Mouse (Mus musculus) adrenal gland, adult (tissue): ENCODE results near the gene Hes3.
A peak's percentile ranks its signal among the peaks of the same experiment; 100 is the strongest.

Source experiments
- DNase-seq, 2 experiments: peaks; one replicate each; pipeline ENCODE4 v3.0.0; 2022 to 2023; ENCODE audit warnings: low spot score in 1 of 2; ENCODE audit not compliant: inconsistent age in 2 of 2

The Hes3 gene

GRCm38 (mm10) chr4:152291562-152291961 lies at the start of gene Hes3:
TSS of gene Hes3 (minus strand) at chr4:152291662.
- DNase-seq, result no peak

GRCm38 (mm10) chr4:152340584-152341284 lies 49.3 kb upstream of the Hes3 start:
- DNase-seq, result peak in 1 of 2 experiments; percentile 30

- DNase-seq, result peak in 1 of 2 experiments; percentile 45
These were observed 47.9 kb upstream of the Hes3 start for GRCm38 (mm10) chr4:152339293-152339790.

GRCm38 (mm10) chr4:152338419-152339292 lies 47.2 kb upstream of the Hes3 start, which contains the start of gene Chd5:
TSS of gene Chd5 (plus strand) at chr4:152338651.
- DNase-seq, result no peak

GRCm38 (mm10) chr4:152337772-152338171 lies 46.3 kb upstream of the Hes3 start:
- no peak for DNase-seq

GRCm38 (mm10) chr4:152333587-152333986 lies 42.1 kb upstream of the Hes3 start:
- no peak for DNase-seq

GRCm38 (mm10) chr4:152332952-152333351 lies 41.5 kb upstream of the Hes3 start:
- peak; percentile 47 to 84 for DNase-seq

GRCm38 (mm10) chr4:152328691-152329090 lies 37.2 kb upstream of the Hes3 start:
- peak in 1 of 2 experiments; percentile 67 for DNase-seq

- DNase-seq, result no peak
These were observed 35.1 kb upstream of the Hes3 start for GRCm38 (mm10) chr4:152326543-152326942.

GRCm38 (mm10) chr4:152325574-152326411 lies 34.3 kb upstream of the Hes3 start, which contains the start of gene Rpl22:
TSS of gene Rpl22 (plus strand) at chr4:152325742.
- peak; percentile 96 to 98 for DNase-seq

- DNase-seq, result no peak
These were observed 33.4 kb upstream of the Hes3 start for GRCm38 (mm10) chr4:152324641-152325562.

- no peak for DNase-seq
These were observed 30.0 kb upstream of the Hes3 start for GRCm38 (mm10) chr4:152321464-152321863.

- peak; percentile 58 to 88 for DNase-seq
These were observed 27.2 kb upstream of the Hes3 start, which contains the start of gene Rnf207 for GRCm38 (mm10) chr4:152318517-152319234. TSS of gene Rnf207 (minus strand) at chr4:152318993.

GRCm38 (mm10) chr4:152317631-152318033 lies 26.2 kb upstream of the Hes3 start:
- no peak for DNase-seq

GRCm38 (mm10) chr4:152315498-152316213 lies 24.2 kb upstream of the Hes3 start:
- DNase-seq, result no peak

- DNase-seq, result no peak
These were observed 22.5 kb upstream of the Hes3 start for GRCm38 (mm10) chr4:152313934-152314333.

- peak; percentile 34 to 77 for DNase-seq
These were observed 21.8 kb upstream of the Hes3 start for GRCm38 (mm10) chr4:152313211-152313632.

- no peak for DNase-seq
These were observed 20.7 kb upstream of the Hes3 start for GRCm38 (mm10) chr4:152312186-152312585.
